Mouse (Mus musculus) hindbrain, embryonic 16.5 days (tissue): ENCODE measurements at regions not wholly inside any gene's neighbourhood (a gene's known extent, or its start where the extent isn't known, plus 50 kb on each side); places are given as distances from the start of the nearest gene placed in this dataset.
A peak's percentile ranks its signal among the peaks of the same experiment; 100 is the strongest.
"Not testable (repeated sequence)": the region's sequence is repeated elsewhere in the genome, so short reads cannot be mapped to it uniquely, and the experiment has no call there.

Experiments used
- ATAC-seq: fragments of 200-750 bp; cut with Nextera tagmentation; 2 replicates; pipeline ENCODE4 v1.8.0; 2017; ENCODE audit warnings: moderate TSS enrichment, moderate library complexity
- H3K27ac ChIP-seq: fragments of 300-500 bp; sonication (generic); 2 replicates; pipeline ENCODE4 v1.5.1; 2014; ENCODE audit warnings: low read depth, mild to moderate bottlenecking, control low read depth, low read length, moderate library complexity
- H3K27me3 ChIP-seq: fragments of 300-500 bp; sonication (generic); replicated peaks from 2 replicates; pipeline ENCODE4 v1.6.1; 2014; ENCODE audit warnings: low read length; ENCODE audit not compliant: control insufficient read depth, insufficient read depth
- H3K36me3 ChIP-seq: fragments of 300-500 bp; sonication (generic); 2 replicates; pipeline ENCODE4 v1.6.1; 2014; ENCODE audit warnings: mild to moderate bottlenecking, low read length, moderate library complexity, mixed read lengths; ENCODE audit not compliant: control insufficient read depth, insufficient read depth
- H3K4me1 ChIP-seq: fragments of 300-500 bp; sonication (generic); 2 replicates; pipeline ENCODE4 v1.6.1; 2014; ENCODE audit warnings: low read depth, low read length; ENCODE audit not compliant: control insufficient read depth, insufficient read depth
- H3K4me2 ChIP-seq: fragments of 300-500 bp; sonication (generic); 2 replicates; pipeline ENCODE4 v1.6.1; 2014; ENCODE audit warnings: mild to moderate bottlenecking, low read length, control low read depth, moderate library complexity
- H3K4me3 ChIP-seq: fragments of 300-500 bp; sonication (generic); 2 replicates; pipeline ENCODE4 v1.5.1; 2014; ENCODE audit warnings: mild to moderate bottlenecking, low read length, control low read depth, moderate library complexity
- H3K9ac ChIP-seq: fragments of 300-500 bp; sonication (generic); 2 replicates; pipeline ENCODE4 v1.6.1; 2014; ENCODE audit warnings: low read depth, mild to moderate bottlenecking, control low read depth, low read length, moderate library complexity
- H3K9me3 ChIP-seq: fragments of 300-500 bp; sonication (generic); 2 replicates; pipeline ENCODE4 v1.6.1; 2014; ENCODE audit warnings: mild to moderate bottlenecking, low read length, moderate library complexity; ENCODE audit not compliant: control insufficient read depth
- WGBS: fragments of 180-500 bp; shearing (Covaris S2); extraction: QIAGEN DNeasy Blood & Tissue Kit; methylation state at CpG from one replicate; pipeline ENCODE4 v1.1.7; 2014; 5-methylcytosine and 5-hydroxymethylcytosine counted together

DNA sequence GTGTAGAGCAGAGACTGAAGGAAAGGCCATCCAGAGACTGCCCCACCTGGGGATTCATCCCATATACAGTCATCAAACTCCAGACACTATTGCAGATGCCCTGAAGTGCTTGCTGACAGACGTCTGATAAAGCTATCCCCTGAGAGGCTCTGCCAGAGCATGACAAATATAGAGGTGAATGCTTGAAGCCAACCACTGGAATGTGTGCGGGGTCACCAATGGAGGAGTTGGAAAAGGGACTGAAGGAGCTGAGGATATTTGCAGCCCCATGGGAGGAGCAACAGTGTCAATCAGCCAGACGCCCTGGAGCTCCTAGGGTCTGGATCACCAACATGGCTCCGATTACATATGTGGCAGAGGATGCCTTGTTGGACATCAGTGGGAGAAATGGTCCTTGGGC lies 392.1 kb upstream of the Oprm1 start:
- 79% methylated on average over 4 of the region's 4 CpGs for whole genome bisulfite sequencing
- Histone ChIP-seq H3K36me3 (no peaks in the 10 kb centered on the region), H3K27me3 (no peaks in the 10 kb centered on the region), H3K9ac (no peak overlapping the region), H3K27ac (no peak overlapping the region), H3K4me2 (no peak overlapping the region), H3K4me3 (no peak overlapping the region), H3K4me1 (no peaks in the 10 kb centered on the region), H3K9me3 (no peaks in the 10 kb centered on the region)
- ATAC-seq = no peak

DNA sequence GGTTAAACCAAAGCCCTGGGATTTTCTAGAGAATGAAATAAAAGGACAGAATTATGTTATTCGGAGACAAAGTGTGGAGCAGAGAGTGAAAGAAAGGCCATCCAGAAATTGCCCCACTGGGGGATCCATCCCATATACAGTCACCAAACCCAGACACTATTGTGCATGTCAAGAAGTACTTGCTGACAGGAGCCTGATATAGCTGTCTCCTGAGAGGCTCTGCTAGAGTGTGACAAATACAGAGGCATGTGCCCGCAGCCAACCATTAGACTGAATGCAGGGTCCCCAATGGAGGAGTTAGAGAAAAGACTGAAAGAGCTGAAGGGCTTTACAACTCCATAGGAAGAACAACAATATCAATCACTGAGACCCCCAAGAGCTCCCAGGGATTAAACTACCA lies 386.6 kb upstream of the Oprm1 start:
- H3K4me2 ChIP-seq = no peak overlapping the region
- ATAC-seq = no peak
- WGBS = 89% methylated on average over 2 of the region's 2 CpGs
- no peaks in the 10 kb centered on the region for H3K9me3 ChIP-seq
- no peaks in the 10 kb centered on the region for H3K4me1 ChIP-seq
- no peak overlapping the region for H3K4me3 ChIP-seq
- H3K27me3 ChIP-seq = no peaks in the 10 kb centered on the region
- no peak overlapping the region for H3K9ac ChIP-seq
- no peak overlapping the region for H3K27ac ChIP-seq
- no peaks in the 10 kb centered on the region for H3K36me3 ChIP-seq

DNA sequence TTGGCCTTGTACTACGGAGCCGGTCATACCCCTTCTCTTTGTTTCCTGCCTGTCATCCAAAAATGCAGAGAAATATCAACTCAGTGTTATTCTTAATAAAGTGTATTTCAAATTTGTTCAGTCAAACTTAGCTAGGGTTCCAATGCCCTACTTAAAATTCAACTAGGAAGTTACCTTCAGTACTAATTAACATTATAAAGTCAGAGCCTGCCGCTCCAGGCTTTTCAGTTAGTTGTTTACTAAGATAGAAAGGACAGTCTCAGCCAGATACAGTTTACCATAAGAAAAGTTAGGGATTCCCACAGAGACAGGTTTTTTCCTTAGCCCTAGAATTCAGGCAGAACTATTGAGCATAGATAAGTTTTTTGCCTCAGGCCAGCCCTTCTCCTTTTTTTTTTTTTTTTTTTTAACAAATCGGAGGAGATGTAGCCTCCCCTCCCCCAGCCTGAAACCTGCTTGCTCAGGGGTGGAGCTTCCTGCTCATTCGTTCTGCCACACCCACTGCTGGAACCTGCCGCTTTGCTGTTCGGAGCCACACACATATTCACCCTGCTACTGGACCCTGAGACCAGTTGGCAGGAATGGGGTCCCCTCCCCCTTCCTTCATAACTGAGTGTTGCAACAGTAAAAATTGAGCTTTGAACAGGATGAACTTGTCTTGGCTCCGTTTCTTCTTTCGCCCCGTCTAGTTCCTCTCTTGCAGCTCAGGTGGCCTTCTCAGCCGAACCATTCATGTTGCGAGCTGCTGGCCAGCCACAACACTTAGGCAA lies 340.8 kb upstream of the Oprm1 start:
- H3K27me3 ChIP-seq, H3K36me3 ChIP-seq, ATAC-seq, H3K4me3 ChIP-seq, H3K9me3 ChIP-seq, H3K4me2 ChIP-seq, H3K9ac ChIP-seq, H3K27ac ChIP-seq, H3K4me1 ChIP-seq: not testable (repeated sequence)
- 83% methylated on average over 12 of the region's 12 CpGs for WGBS

DNA sequence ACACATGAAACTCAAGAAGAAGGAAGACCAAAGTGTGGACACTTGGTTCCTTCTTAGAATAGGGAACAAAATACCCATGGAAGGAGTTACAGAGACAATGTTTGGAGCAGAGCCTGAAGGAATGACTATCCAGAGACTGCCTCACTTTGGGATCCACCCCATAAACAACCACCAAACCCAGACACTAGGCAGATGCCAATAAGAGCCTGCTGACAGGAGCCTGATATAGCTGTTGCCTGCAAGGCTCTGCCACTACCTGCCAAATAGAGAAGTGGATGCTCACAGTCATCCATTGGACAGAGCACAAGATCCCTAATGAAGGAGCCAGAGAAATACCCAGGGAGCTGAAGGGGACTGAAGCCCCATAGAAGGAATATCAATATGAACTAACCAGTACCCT lies 340.1 kb upstream of the Oprm1 start:
- not testable (repeated sequence) for H3K36me3 ChIP-seq, H3K4me1 ChIP-seq, ATAC-seq, H3K9me3 ChIP-seq, H3K9ac ChIP-seq, H3K4me3 ChIP-seq, H3K27me3 ChIP-seq, H3K4me2 ChIP-seq, H3K27ac ChIP-seq

DNA sequence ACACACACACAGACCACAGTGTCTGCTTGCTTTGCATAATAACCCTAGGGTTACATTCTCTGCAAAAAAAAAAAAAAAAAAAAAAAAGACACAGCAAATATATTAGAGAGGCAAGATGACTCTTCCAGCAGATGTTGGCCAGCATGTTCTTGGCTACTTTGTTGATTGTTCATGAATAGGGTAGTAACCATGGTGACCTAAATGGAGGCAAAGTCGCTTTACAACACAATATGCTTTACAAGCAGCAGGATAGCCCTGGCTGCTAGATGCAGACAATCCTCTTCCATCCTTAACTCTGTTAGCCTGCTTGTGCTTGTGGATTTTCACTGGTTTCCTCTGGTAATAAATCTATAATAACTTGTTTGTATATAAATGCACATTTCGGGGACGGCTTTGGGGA lies 292.5 kb upstream of the Oprm1 start:
- H3K4me3 ChIP-seq = no peak overlapping the region
- WGBS = 52% methylated on average over 3 of the region's 3 CpGs
- no peaks in the 10 kb centered on the region for H3K4me1 ChIP-seq
- no peak overlapping the region for H3K27ac ChIP-seq
- H3K9ac ChIP-seq = no peak overlapping the region
- no peaks in the 10 kb centered on the region for H3K36me3 ChIP-seq
- H3K4me2 ChIP-seq = no peak overlapping the region
- peak; percentile 85 for ATAC-seq
- H3K9me3 ChIP-seq = no peaks in the 10 kb centered on the region
- no peaks in the 10 kb centered on the region for H3K27me3 ChIP-seq

DNA sequence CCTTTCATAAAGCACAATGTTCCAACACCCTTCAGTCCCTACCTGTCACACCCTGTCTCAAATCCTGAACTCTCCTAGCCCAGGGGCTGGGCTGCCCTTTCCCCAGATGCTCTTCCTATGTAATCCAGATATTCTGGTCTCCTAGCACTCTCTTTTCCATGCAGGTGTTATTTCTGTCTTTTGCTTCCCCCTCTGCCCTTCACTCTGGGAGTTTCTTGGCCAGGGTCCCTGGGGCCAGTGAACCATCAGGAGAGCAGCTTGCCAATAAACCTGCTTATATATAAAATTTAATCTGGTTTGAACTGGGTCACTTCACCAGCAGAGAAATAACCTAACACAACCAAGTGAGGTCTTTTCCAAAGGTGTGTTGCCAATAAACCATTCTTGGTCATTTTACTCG lies 278.0 kb upstream of the Oprm1 start:
- no peaks in the 10 kb centered on the region for H3K9me3 ChIP-seq
- H3K36me3 ChIP-seq = no peaks in the 10 kb centered on the region
- ATAC-seq = no peak
- no peaks in the 10 kb centered on the region for H3K4me1 ChIP-seq
- no peaks in the 10 kb centered on the region for H3K27me3 ChIP-seq
- 70% methylated on average over 1 of the region's 1 CpGs for WGBS
- H3K9ac ChIP-seq = no peak overlapping the region
- no peak overlapping the region for H3K27ac ChIP-seq
- H3K4me3 ChIP-seq = no peak overlapping the region
- no peak overlapping the region for H3K4me2 ChIP-seq

DNA sequence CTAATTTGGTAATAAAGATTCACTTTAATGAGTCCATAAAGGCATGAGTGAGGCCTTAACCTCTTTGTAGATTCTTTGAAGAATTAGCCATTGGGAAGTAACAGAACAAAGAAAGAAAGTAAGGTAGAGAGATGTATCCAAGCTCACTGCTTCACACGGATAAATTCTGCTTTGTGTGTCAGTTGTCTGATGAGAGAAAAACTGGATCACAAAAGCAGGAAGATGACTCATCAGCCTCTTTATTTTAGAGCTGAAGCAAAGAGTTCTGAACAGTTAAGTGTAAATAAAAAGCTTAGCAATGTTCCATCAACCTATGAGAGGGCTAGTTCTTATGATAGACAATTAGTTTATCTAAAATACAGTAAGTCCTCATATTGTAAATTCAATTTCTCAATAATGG lies 269.7 kb upstream of the Oprm1 start:
- 74% methylated on average over 1 of the region's 1 CpGs for WGBS

DNA sequence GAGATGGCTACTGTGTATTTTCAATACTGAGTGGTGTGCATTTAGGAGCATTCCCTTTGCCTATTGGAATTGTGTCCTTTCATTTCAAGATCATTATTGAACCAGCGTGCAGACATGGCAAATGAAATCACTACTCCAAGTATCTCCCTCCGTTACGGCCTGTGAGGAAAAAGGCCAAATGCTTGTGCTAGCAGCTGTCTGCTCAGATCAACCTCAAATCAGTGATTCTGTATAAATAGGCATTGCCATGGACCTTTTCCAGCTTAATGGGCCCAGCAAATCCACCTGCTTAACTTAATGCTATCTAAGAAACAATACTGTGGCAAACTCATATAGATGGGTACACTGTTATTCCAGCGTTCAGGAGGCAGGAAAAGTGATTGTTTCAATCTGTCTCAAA lies 265.6 kb upstream of the Oprm1 start:
- ATAC-seq = peak; percentile 71

More for the DNA sequence above, 269.7 kb upstream of the Oprm1 start:
- H3K27ac ChIP-seq = no peak overlapping the region
- H3K9ac ChIP-seq = no peak overlapping the region
- H3K27me3 ChIP-seq = no peaks in the 10 kb centered on the region
- no peaks in the 10 kb centered on the region for H3K4me1 ChIP-seq
- H3K36me3 ChIP-seq = no peaks in the 10 kb centered on the region
- H3K4me2 ChIP-seq = no peak overlapping the region
- H3K4me3 ChIP-seq = no peak overlapping the region
- H3K9me3 ChIP-seq = no peaks in the 10 kb centered on the region
- no peak for ATAC-seq

DNA sequence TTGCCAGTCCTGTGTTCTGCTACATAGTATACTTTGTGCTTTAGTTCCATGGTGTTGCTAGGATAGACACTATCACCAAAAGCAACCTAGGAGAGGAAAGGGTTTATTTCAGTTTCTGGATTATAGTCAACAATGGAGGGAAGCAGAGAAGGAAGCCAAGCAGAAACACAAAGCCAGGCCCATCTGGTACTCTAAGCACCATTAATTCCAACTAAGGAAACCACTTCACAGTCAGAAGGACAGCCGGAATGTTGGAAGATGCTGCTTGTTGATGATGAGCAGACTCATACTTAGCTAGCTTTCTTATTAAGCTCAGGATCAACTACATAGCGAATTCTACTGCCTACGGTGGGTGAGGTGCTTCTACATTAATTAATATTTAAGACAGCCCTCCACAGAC lies 263.2 kb upstream of the Oprm1 start:
- WGBS = 80% methylated on average over 3 of the region's 3 CpGs
- H3K4me3 ChIP-seq = no peak overlapping the region
- H3K9ac ChIP-seq = no peak overlapping the region
- H3K36me3 ChIP-seq = no peaks in the 10 kb centered on the region
- H3K27me3 ChIP-seq = no peaks in the 10 kb centered on the region
- ATAC-seq = peak; percentile 46; the same call in 1 of the 2 replicates
- H3K27ac ChIP-seq = no peak overlapping the region
- H3K4me2 ChIP-seq = no peak overlapping the region
- no peaks in the 10 kb centered on the region for H3K9me3 ChIP-seq
- no peaks in the 10 kb centered on the region for H3K4me1 ChIP-seq

More for the DNA sequence above, 265.6 kb upstream of the Oprm1 start:
- Histone ChIP-seq H3K27ac (no peak overlapping the region), H3K4me2 (no peak overlapping the region), H3K4me1 (no peaks in the 10 kb centered on the region), H3K27me3 (no peaks in the 10 kb centered on the region), H3K9me3 (no peaks in the 10 kb centered on the region), H3K4me3 (no peak overlapping the region), H3K9ac (no peak overlapping the region), H3K36me3 (no peaks in the 10 kb centered on the region)
- 64% methylated on average over 4 of the region's 4 CpGs for WGBS

DNA sequence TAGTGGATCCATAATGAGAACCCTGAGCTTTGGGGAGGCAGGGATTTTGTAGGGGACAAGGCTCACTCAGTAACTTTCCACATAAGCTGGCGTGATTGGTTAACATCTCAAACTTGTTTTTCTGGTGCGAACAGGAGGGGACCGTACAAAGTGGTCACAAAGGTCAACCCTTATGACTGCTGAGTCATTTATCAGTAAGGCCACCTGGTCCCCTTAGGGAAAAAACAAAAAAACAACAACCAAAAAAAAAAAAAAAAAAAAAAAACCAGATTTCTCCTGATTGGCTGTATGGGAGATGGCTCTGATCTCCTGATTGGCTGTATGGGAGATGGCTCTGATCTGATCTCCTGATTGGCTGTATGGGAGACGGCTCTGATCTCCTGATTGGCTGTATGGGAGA lies 244.0 kb upstream of the Oprm1 start:
- H3K4me1 ChIP-seq = no peaks in the 10 kb centered on the region
- 96% methylated on average over 4 of the region's 4 CpGs for whole genome bisulfite sequencing
- no peaks in the 10 kb centered on the region for H3K36me3 ChIP-seq
- no peak overlapping the region for H3K4me3 ChIP-seq
- H3K9ac ChIP-seq = no peak overlapping the region
- H3K27ac ChIP-seq = no peak overlapping the region
- H3K27me3 ChIP-seq = no peaks in the 10 kb centered on the region
- H3K4me2 ChIP-seq = no peak overlapping the region
- ATAC-seq = no peak
- no peaks in the 10 kb centered on the region for H3K9me3 ChIP-seq
